Mouse (Mus musculus): ENCODE data around the gene Zc3h7b.

DNA sequence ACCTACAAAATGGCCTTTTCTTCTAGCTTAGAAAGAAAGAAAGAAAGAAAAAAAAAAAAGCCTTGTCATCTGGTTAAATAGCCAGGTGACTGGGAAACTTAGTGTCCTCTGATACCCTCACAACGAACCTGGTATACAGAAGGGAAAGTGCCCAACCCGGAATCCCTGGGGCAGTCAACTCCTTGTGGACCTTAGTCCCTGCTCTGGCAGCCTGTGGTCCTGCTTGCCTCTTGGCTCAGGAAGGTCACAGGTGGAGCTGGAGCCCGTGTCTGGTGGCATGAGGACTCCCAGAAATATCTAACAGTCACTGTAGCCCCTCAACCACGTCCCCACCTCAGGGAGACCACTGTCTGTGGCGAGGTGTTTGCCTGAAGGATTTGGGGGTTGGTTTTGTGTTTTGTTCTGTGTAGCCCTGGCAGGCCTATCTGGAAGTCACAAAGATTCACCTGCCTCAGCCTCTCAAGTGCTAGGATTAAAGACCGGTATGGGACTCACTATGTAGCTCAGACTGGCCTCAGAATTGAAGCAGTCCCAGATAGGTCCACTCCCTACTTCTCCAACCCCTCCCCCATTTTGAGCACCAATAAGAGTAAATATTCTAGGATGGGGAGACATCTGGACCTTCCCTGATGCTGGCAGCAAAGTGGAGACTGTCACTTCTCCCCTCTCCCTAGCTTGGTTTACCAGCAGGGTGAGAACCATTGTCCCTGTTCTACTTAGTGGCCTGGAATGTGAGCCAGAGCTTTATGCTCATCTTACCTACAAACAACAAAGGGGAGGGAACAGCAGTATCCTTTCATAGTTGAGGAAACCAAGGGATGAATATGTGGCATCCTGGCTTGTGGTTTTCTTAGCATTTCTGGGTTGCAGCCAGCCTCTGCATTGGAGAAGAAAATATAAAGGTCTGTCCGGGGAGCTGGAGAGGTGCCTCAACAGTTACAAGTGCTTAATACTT lies 92.4 kb downstream of the Zc3h7b start:
- TF ChIP-seq CTCF (IDR thresholded peaks at IDR 0.05) (no peak), EP300 (IDR thresholded peaks at IDR 0.05) (no peak)

Data from lung, postnatal 0 days (tissue).